Mouse (Mus musculus) spleen, adult 10 weeks (tissue): ENCODE data around the gene Tcf7l1. TPM values are rescaled to one million over a fixed set of nuclear protein-coding genes. Genes with fewer than 3 reads are reported as not detected.

ENCODE experiments used
- polyA plus RNA-seq: library from polyadenylated mRNA; stranded (reverse); fragments of 350-450 nt; fragmentation: Illumina TruSeq; extraction: RNeasy Lipid Tissue Mini Kit (QIAGEN cat#74804); gene quantifications from one replicate; pipeline ENCODE4 v1.2.3, GENCODE M21; 2015; ENCODE audit warnings: low replicate concordance; ENCODE audit not compliant: insufficient read depth

Gene Tcf7l1
- polyA plus RNA-seq, result 2.4 TPM

DNA sequence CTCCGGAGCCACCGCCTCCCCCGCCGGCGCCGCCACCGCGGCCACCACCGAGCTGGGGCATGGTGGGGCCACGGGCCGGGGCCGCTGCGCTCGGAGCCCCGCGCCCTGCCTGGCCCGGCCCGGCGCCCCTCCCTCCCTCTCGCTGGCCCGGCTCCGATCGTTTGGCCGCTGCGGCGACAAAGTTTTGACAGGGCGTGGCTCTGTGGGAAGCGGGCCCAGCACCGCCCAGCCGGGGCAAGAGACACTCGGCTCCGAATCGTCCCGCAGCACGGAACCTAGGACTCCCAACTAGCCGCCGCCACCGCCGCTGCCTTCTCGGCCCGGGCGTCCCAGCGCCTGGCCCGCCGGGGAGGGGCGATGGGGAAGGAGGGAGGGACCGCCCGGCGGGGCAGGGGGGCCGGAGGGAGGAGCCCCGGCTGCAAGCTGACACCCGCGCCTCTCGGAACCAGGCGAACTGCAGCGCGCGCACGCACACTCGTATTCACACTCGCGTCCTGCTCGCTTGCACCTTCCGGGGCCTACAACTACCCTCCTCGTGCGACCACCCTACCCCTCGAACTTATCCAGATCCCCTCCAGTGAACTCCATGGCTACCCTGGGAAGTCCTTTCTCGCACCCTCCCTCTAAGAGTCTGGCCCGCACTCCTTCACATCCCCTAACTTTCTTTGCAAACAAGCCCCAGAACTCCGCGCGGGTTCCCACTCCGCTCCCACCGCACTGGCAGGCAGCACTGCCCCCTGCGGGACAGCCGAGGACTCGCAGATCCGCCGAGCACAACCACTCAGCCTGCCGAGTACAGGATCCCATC lies at the start of gene Tcf7l1:
Tcf7l1 (minus strand) TSS at position 363 of the 808 bp plus-strand sequence.

DNA sequence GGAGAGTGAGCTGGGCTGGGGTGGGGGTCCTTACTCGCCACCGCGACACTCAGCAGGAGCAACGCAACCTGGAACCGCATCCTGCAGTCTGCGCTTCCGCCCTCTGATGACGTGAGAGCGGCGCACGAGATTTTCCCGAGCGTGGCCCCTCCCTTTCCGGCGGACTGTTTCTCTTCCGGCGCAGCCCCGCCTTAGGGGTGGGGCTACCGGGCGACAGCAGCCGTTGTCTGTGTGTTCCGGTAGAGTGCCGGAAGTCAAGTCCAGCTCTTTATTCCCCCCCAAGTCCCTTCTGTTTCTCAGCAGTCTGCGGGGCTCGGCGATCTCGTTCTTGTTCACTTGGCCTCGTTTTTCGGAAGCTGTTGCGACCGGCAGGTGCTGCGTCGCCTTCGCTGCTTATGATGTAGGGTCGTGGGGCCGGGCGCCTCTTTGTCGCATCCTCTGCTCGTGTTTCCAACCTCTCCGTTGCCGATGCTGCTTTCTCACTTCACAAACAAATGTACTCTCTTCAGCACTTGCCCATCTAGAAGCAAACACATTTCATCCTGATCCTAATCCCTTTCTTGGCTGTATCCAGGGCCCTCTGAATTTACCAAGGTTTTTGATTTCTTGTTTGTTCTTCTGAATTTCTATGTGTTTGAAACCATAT lies 172.3 kb downstream of the Tcf7l1 start, which contains the start of gene Tgoln1:
Tgoln1 (minus strand) TSS at position 358 of the 646 bp plus-strand sequence.

DNA sequence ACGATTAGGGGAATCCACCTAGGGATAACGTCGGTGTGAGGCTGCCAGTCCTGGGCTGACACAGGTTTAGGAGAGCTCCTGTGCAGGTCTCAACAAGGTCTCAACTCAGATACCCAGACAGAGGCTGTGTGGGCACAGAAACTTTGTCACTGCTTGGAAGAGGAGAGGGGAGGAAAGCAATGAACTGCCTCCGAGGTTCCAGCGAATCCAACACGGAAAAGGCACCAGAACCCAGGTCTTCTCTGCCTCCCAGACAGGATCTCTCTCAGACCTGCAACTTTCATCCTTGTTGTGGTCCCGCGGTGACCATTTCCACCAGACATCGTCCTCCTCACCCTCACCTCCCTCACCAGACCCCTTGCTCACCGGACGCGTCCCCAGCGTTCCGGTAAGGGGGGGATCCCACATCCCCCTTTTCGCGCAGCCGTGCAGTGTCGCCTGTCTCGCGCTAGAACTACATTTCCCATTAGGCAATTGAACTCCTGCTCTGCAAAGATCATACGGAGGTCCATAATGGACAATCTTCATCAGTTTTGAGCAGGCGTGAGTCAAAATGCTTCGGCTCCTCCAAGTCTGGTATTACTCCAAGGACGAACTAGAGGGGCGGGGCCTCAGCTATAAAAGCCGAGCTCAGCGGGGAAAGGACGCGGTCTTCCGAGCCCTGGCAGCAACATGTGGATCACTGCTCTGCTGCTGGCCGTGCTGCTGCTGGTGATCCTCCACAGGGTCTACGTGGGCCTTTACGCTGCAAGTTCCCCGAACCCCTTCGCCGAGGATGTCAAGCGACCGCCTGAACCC lies 190.9 kb downstream of the Tcf7l1 start, which contains the start of the genes Elmod3 and Retsat:
Elmod3 (minus strand) TSS at position 458 of the 798 bp plus-strand sequence.
Retsat (plus strand) TSS at position 520 of the 798 bp plus-strand sequence.

Other genes starting within 250 kb of the Tcf7l1 start
- 95.7 TPM for gene Capg, start 244.9 kb downstream of the Tcf7l1 start, polyA plus RNA-seq
- 14.5 TPM for gene Elmod3, start 190.8 kb downstream of the Tcf7l1 start, polyA plus RNA-seq
- gene Retsat, start 190.8 kb downstream of the Tcf7l1 start, polyA plus RNA-seq, result 3.6 TPM
- gene Tgoln1, start 172.3 kb downstream of the Tcf7l1 start, polyA plus RNA-seq, result 109 TPM
- gene Kcmf1, start 110.7 kb upstream of the Tcf7l1 start, polyA plus RNA-seq, result 66.7 TPM
- gene Tmsb10, start 169.5 kb upstream of the Tcf7l1 start, polyA plus RNA-seq, result 1,453 TPM